Mouse (Mus musculus): ENCODE measurements around the gene Jph3.

GRCm38 (mm10) chr8:121773876-121774275 lies 44.5 kb downstream of the Jph3 start:
- TF ChIP-seq GATA1 (IDR thresholded peaks at IDR 0.05; ENCODE audit: borderline replicate concordance, low read length) (no peak), FLI1 (IDR thresholded peaks at IDR 0.05; ENCODE audit: low read length) (no peak)
